Mouse (Mus musculus) erythroblast, embryonic 14.5 days (primary cell): ENCODE data around the gene Gas7. TPM values are rescaled to one million over a fixed set of nuclear protein-coding genes. Genes with fewer than 3 reads are reported as not detected.

Source experiments
- H3K27me3 ChIP-seq: 2 replicates; pipeline ENCODE4 v1.6.1; 2012; ENCODE audit warnings: inconsistent platforms; ENCODE audit not compliant: control insufficient read depth
- H3K36me3 ChIP-seq: 2 replicates; pipeline ENCODE4 v1.6.1; 2012; ENCODE audit warnings: mild to moderate bottlenecking, inconsistent platforms; ENCODE audit not compliant: control insufficient read depth
- H3K4me1 ChIP-seq: 2 replicates; pipeline ENCODE4 v1.6.1; 2012; ENCODE audit warnings: inconsistent platforms; ENCODE audit not compliant: control insufficient read depth
- H3K4me3 ChIP-seq: replicated peaks from 2 replicates; pipeline ENCODE3; 2012; ENCODE audit warnings: moderate library complexity, mild to moderate bottlenecking, inconsistent platforms
- H3K9me3 ChIP-seq: 2 replicates; pipeline ENCODE4 v1.6.1; 2012; ENCODE audit warnings: low read length, inconsistent platforms, mixed read lengths; ENCODE audit not compliant: control insufficient read depth
- GATA1 ChIP-seq: IDR thresholded peaks from 2 replicates; pipeline ENCODE4 v1.6.1; 2012; ENCODE audit warnings: low read length, inconsistent platforms, mixed read lengths
- TAL1 ChIP-seq: IDR thresholded peaks from 3 replicates; pipeline ENCODE4 v1.6.1; 2012; ENCODE audit warnings: low read length, inconsistent platforms, mixed read lengths
- polyA plus RNA-seq: library from polyadenylated mRNA; stranded (reverse); fragments of >175 nt; gene quantifications from 2 replicates; pipeline ENCODE4 v1.2.3, GENCODE M21; 2012

Gas7 gene
- polyA plus RNA-seq, 1 experiment, result 0.01 TPM

DNA sequence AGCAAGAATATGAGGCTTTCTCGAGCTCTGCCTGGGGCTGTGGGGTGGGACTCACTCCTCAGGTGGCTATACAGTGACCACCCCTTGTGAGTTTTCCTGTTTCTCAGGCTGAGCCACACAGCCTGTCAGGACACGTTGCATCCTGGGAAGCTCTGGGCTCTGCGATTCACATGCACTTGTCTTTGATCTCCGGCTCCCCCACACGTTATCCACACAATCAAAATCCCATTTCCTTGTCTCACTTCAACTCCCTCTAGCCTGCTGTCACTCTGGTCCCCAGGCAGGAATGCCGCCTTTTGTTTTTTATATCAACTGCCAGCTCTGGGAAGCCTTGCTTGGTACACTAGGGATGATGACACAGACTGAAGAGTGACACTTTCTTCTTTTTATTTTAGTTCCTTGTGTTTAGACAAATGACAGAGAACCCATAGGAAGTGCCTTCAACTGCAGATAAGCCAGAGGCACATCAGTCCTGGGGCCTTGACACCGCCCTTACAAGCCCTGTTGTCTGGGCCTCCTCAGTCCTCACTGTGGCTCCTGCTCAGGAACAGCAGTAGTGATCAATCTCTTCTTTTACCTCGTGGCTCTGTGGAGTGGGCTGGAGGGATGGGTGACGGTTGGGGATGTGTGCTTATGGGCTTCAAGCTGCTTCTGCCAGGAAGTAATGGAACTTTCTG is 103.7 kb downstream of the Gas7 start:
- no peaks in the 10 kb centered on the region for H3K9me3 ChIP-seq
- no peaks in the 10 kb centered on the region for H3K36me3 ChIP-seq
- H3K27me3 ChIP-seq, result no peaks in the 10 kb centered on the region
- TF ChIP-seq TAL1, result no peak
- no peak for TF ChIP-seq GATA1
- no peak overlapping the region for H3K4me3 ChIP-seq
- no peaks in the 10 kb centered on the region for H3K4me1 ChIP-seq

- no peaks in the 10 kb centered on the region for H3K36me3 ChIP-seq
- H3K9me3 ChIP-seq, result no peaks in the 10 kb centered on the region
- H3K4me1 ChIP-seq, result no peaks in the 10 kb centered on the region
- H3K27me3 ChIP-seq, result no peaks in the 10 kb centered on the region
- TF ChIP-seq GATA1, result no peak
- TF ChIP-seq TAL1, result no peak
- no peak overlapping the region for H3K4me3 ChIP-seq
Observed at GRCm38 (mm10) chr11:67559522-67559921, 104.3 kb downstream of the Gas7 start.

GRCm38 (mm10) chr11:67561631-67562030 is 106.4 kb downstream of the Gas7 start:
- no peaks in the 10 kb centered on the region for H3K27me3 ChIP-seq
- no peak overlapping the region for H3K4me3 ChIP-seq
- H3K9me3 ChIP-seq, result no peaks in the 10 kb centered on the region
- no peaks in the 10 kb centered on the region for H3K36me3 ChIP-seq
- no peaks in the 10 kb centered on the region for H3K4me1 ChIP-seq
- TF ChIP-seq TAL1, result no peak
- no peak for TF ChIP-seq GATA1

DNA sequence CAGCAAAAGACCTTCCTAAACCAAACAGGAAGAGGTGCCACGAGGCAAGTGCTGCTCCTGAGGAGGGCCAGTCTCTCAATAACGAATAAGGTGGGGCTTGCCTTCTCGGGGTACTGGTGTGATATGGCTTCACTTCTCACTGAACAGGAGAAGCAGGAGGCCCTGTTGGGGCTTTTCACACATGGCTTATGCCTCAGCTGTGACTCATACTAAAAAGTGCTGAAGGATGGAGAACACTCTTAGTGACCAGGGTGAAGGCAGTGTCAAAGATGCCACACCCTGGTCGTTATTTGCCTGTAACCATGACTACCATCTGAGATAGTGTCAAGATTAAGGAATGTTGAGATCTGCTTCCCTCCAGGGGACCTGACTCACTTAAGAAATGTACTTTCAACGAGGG is 107.9 kb downstream of the Gas7 start:
- Histone ChIP-seq H3K36me3 (no peaks in the 10 kb centered on the region), H3K27me3 (no peaks in the 10 kb centered on the region), H3K4me3 (no peak overlapping the region), H3K9me3 (no peaks in the 10 kb centered on the region), H3K4me1 (no peaks in the 10 kb centered on the region)
- TF ChIP-seq TAL1 (no peak), GATA1 (no peak)

DNA sequence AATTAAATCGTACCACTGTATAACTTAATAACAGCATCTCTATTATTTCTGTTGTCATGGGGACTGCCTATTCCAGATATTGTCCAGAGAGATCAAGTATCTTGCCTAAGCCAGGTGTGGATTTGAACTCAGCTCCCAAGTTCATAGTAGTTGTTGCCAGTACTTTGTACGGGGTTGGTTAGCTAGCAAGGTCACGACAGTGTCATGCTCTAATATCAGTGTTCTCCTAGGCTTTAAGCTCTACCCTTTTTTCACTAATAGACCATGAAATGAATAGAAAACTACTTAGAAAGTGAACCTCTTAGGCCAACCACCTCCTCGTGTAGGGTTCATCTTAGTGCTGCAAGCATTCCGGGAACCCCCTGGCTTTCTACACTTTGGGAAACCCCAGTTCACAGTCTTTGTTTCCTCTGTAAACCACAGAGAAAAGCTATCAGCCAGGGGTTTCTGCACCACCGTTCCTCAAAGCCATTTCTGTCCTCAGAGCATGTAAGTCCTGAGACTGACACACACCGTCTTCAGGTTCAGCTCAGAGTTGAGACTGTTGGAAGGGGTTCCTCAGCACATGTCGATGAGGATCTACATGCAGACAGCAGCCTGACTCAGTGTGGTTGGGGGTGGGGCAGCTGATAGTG is 108.9 kb downstream of the Gas7 start:
- Histone ChIP-seq H3K4me3 (no peak overlapping the region), H3K4me1 (no peaks in the 10 kb centered on the region), H3K36me3 (no peaks in the 10 kb centered on the region), H3K9me3 (no peaks in the 10 kb centered on the region), H3K27me3 (no peaks in the 10 kb centered on the region)
- TF ChIP-seq TAL1 (no peak), GATA1 (no peak)

GRCm38 (mm10) chr11:67565512-67565911 is 110.3 kb downstream of the Gas7 start:
- Histone ChIP-seq H3K4me3 (no peak overlapping the region), H3K4me1 (no peaks in the 10 kb centered on the region), H3K27me3 (no peaks in the 10 kb centered on the region), H3K36me3 (no peaks in the 10 kb centered on the region), H3K9me3 (no peaks in the 10 kb centered on the region)
- TF ChIP-seq TAL1 (no peak), GATA1 (no peak)

DNA sequence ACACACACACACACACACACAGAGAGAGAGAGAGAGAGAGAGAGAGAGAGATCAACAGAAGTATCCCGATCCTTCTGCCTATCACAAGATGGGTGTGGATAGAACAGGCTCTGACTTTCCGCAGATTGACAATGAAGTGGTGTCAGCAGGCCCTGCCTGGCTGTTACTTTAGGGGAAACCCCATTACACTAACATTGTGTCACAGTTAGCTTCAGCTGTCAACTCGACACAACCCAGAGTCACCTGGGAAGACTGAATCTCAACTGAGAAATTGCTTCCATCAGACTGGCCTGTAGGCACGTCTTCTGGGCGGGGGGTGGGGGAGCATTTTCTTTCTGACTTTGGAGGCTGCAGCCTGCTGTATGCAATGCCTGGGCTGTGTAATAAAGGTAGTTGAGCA is 111.5 kb downstream of the Gas7 start:
- H3K36me3 ChIP-seq, result no peaks in the 10 kb centered on the region
- TF ChIP-seq TAL1 (no peak), GATA1 (no peak)
- H3K4me1 ChIP-seq, result no peaks in the 10 kb centered on the region
- no peaks in the 10 kb centered on the region for H3K9me3 ChIP-seq
- H3K4me3 ChIP-seq, result no peak overlapping the region
- H3K27me3 ChIP-seq, result no peaks in the 10 kb centered on the region

- Histone ChIP-seq H3K9me3 (no peaks in the 10 kb centered on the region), H3K36me3 (no peaks in the 10 kb centered on the region), H3K27me3 (no peaks in the 10 kb centered on the region), H3K4me1 (no peaks in the 10 kb centered on the region), H3K4me3 (no peak overlapping the region)
- no peak for TF ChIP-seq GATA1
- no peak for TF ChIP-seq TAL1
Observed at GRCm38 (mm10) chr11:67567184-67567583, 111.9 kb downstream of the Gas7 start.

DNA sequence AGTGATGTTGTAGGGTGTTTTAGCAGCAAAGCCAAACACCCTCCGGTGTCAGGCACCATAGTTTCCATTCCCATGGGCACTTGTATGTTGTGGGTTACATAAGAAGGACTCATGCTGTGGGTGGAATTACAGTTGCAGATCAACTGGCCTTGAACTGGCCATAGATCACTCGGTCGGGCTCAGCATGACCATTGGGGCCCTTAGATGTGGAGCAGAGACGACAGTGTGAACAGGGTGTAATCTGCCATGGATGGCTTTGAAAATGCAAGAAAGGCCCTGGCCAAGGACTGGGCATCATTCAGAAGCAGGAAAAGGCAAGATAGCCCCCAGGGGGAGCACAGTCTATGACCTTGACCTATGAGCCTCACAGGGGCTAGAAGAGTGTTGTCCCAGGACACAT is 112.8 kb downstream of the Gas7 start:
- no peak for TF ChIP-seq TAL1
- no peak for TF ChIP-seq GATA1
- no peak overlapping the region for H3K4me3 ChIP-seq
- no peaks in the 10 kb centered on the region for H3K9me3 ChIP-seq
- H3K27me3 ChIP-seq, result no peaks in the 10 kb centered on the region
- no peaks in the 10 kb centered on the region for H3K4me1 ChIP-seq
- no peaks in the 10 kb centered on the region for H3K36me3 ChIP-seq
